Mouse (Mus musculus): ENCODE results near the gene Ubr4. TPM values are rescaled to one million over a fixed set of nuclear protein-coding genes. Genes with fewer than 3 reads are reported as not detected.
A peak's percentile ranks its signal among the peaks of the same experiment; 100 is the strongest.
"Not testable (repeated sequence)": the region's sequence is repeated elsewhere in the genome, so short reads cannot be mapped to it uniquely, and the experiment has no call there.

Ubr4 gene
- polyA plus RNA-seq, 1 experiment, result 78.1 TPM

DNA sequence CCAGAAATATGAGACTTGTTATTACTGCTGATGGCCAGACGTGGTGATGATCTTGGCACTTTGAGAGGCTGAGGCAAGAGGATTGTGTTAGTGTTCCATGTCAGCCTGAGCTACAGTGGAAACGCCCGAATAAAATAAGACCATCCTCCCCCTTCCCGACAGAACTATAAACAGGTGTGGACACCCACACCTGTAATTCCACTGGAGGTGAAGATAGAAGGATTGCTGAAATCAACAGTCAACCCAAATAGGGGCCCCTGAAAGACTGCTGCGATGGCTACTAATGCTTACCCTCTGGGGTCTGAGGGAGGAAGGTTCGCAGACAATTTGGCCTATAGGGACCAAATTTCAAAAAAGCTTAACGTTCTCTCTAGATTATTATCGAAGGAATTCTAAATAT, 27.3 kb downstream of the Ubr4 start:
- H3K36me3 ChIP-seq (ENCODE audit: control insufficient read depth, insufficient read depth), result peaks cover 49% of the 10 kb centered on the region
- no peak for TF ChIP-seq FOSL1 (IDR thresholded peaks at IDR 0.05; ENCODE audit: insufficient read depth, low read length, poor library complexity, severe bottlenecking)
- TF ChIP-seq CTCF (IDR thresholded peaks at IDR 0.05; ENCODE audit: control insufficient read depth, insufficient read depth, insufficient read length), result no peak
- TF ChIP-seq MYOD1 (IDR thresholded peaks at IDR 0.05; ENCODE audit: control insufficient read depth, insufficient read length, low read depth), result no peak
- TF ChIP-seq MAX (IDR thresholded peaks at IDR 0.05), result no peak
- TF ChIP-seq MYOG (IDR thresholded peaks at IDR 0.05; ENCODE audit: control insufficient read depth, extremely low read depth, insufficient read length), result no peak
- TF ChIP-seq USF1 (IDR thresholded peaks at IDR 0.05; ENCODE audit: low read depth), result no peak
- no peak for TF ChIP-seq CEBPB (IDR thresholded peaks at IDR 0.05; ENCODE audit: low read depth)
- H3K79me2 ChIP-seq (ENCODE audit: control insufficient read depth, insufficient read depth), result peaks cover 66% of the 10 kb centered on the region
- H3K4me3 ChIP-seq (ENCODE audit: insufficient read depth, poor library complexity, severe bottlenecking), result peak overlapping the region; percentile 89
- no peaks in the 10 kb centered on the region for H3K27me3 ChIP-seq (ENCODE audit: control insufficient read depth, insufficient read depth, insufficient read length)
- H3ac ChIP-seq (ENCODE audit: control insufficient read depth, insufficient read length, low read depth), result peak overlapping the region; percentile 46
- H3K79me3 ChIP-seq (ENCODE audit: low read depth), result peaks cover 41% of the 10 kb centered on the region

DNA sequence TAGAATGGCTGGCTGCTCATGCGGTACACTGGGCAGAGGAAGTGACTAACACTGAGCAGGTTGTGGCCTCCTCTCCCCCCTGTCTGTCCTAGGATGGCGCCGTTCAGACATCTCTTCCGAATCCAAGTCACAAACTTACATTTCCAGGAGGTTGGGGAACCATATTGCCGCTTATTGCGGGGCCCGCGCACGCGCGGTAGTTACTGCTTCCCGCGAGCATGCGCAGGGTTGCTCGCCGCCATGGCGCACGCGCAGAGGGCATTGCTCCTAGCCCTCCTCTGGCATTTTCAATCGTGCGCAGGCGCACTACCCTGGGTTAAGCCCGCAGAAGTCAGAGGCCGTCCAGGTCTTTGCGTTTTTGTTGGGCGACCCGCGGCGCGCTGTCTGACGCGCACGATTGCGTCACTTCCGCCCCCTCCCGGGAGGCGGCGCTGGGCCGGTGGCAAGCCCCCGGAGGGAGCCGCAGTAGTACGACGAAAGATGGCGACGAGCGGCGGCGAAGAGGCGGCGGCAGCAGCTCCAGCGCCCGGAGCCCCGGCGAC, 27.9 kb downstream of the Ubr4 start:
- H3K79me2 ChIP-seq (ENCODE audit: control insufficient read depth, insufficient read depth), result peaks cover 72% of the 10 kb centered on the region
- peak overlapping the region; percentile 97 for H3ac ChIP-seq (ENCODE audit: control insufficient read depth, insufficient read length, low read depth)
- peak overlapping the region; percentile 89 for H3K4me3 ChIP-seq (ENCODE audit: insufficient read depth, poor library complexity, severe bottlenecking)
- peaks cover 43% of the 10 kb centered on the region for H3K36me3 ChIP-seq (ENCODE audit: control insufficient read depth, insufficient read depth)
- H3K27me3 ChIP-seq (ENCODE audit: control insufficient read depth, insufficient read depth, insufficient read length), result no peaks in the 10 kb centered on the region
- TF ChIP-seq FOSL1 (IDR thresholded peaks at IDR 0.05; ENCODE audit: insufficient read depth, low read length, poor library complexity, severe bottlenecking) (no peak), CEBPB (IDR thresholded peaks at IDR 0.05; ENCODE audit: low read depth) (peak; percentile 66)
- peaks cover 46% of the 10 kb centered on the region for H3K79me3 ChIP-seq (ENCODE audit: low read depth)

GRCm38 (mm10) chr4:139380775-139381451, 28.5 kb downstream of the Ubr4 start:
- H3K79me3 ChIP-seq (ENCODE audit: low read depth), result peaks cover 52% of the 10 kb centered on the region
- no peaks in the 10 kb centered on the region for H3K27me3 ChIP-seq (ENCODE audit: control insufficient read depth, insufficient read depth, insufficient read length)
- peaks cover 78% of the 10 kb centered on the region for H3K79me2 ChIP-seq (ENCODE audit: control insufficient read depth, insufficient read depth)
- H3K4me3 ChIP-seq (ENCODE audit: insufficient read depth, poor library complexity, severe bottlenecking), result peak overlapping the region; percentile 89
- peak overlapping the region; percentile 68 for H3ac ChIP-seq (ENCODE audit: control insufficient read depth, insufficient read length, low read depth)
- peaks cover 37% of the 10 kb centered on the region for H3K36me3 ChIP-seq (ENCODE audit: control insufficient read depth, insufficient read depth)
- no peak for TF ChIP-seq CTCF (IDR thresholded peaks at IDR 0.05; ENCODE audit: control insufficient read depth, insufficient read depth, insufficient read length)
- TF ChIP-seq USF1 (IDR thresholded peaks at IDR 0.05; ENCODE audit: low read depth), result peak; percentile 15

- peaks cover 57% of the 10 kb centered on the region for H3K79me3 ChIP-seq (ENCODE audit: low read depth)
- H3K4me3 ChIP-seq (ENCODE audit: insufficient read depth, poor library complexity, severe bottlenecking), result peak overlapping the region; percentile 89
- H3K79me2 ChIP-seq (ENCODE audit: control insufficient read depth, insufficient read depth), result peaks cover 84% of the 10 kb centered on the region
- TF ChIP-seq FOSL1 (IDR thresholded peaks at IDR 0.05; ENCODE audit: insufficient read depth, low read length, poor library complexity, severe bottlenecking) (no peak), MYOD1 (IDR thresholded peaks at IDR 0.05; ENCODE audit: control insufficient read depth, insufficient read length, low read depth) (no peak), USF1 (IDR thresholded peaks at IDR 0.05; ENCODE audit: low read depth) (no peak), MAX (IDR thresholded peaks at IDR 0.05) (no peak), MYOG (IDR thresholded peaks at IDR 0.05; ENCODE audit: control insufficient read depth, extremely low read depth, insufficient read length) (no peak), CEBPB (IDR thresholded peaks at IDR 0.05; ENCODE audit: low read depth) (no peak), CTCF (IDR thresholded peaks at IDR 0.05; ENCODE audit: control insufficient read depth, insufficient read depth, insufficient read length) (no peak)
- peaks cover 33% of the 10 kb centered on the region for H3K36me3 ChIP-seq (ENCODE audit: control insufficient read depth, insufficient read depth)
- H3K27me3 ChIP-seq (ENCODE audit: control insufficient read depth, insufficient read depth, insufficient read length), result no peaks in the 10 kb centered on the region
- peak overlapping the region; percentile 68 for H3ac ChIP-seq (ENCODE audit: control insufficient read depth, insufficient read length, low read depth)
These were observed 29.0 kb downstream of the Ubr4 start for GRCm38 (mm10) chr4:139381452-139381845.

DNA sequence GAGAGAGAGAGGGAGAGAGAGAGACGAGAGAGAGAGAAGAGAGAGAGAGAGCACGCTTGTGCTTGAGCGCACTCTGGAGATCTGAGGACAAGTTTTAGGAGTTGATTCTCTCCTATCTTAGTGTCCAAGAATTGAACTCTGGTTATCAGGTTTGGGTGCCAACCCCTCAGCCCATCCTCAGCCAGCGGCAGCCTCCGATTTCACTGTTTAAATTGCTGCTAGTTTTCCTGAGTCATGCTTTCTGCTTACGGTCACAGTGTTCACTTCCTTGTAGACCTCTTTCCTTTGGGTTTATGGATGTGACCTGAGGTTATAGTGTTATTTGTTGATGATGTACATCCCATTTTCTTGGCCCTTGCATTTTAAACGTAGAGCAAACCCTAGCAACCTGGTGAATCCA, 29.8 kb downstream of the Ubr4 start:
- peaks cover 92% of the 10 kb centered on the region for H3K79me2 ChIP-seq (ENCODE audit: control insufficient read depth, insufficient read depth)
- no peaks in the 10 kb centered on the region for H3K27me3 ChIP-seq (ENCODE audit: control insufficient read depth, insufficient read depth, insufficient read length)
- no peak overlapping the region for H3ac ChIP-seq (ENCODE audit: control insufficient read depth, insufficient read length, low read depth)
- peaks cover 26% of the 10 kb centered on the region for H3K36me3 ChIP-seq (ENCODE audit: control insufficient read depth, insufficient read depth)
- no peak for TF ChIP-seq MYOD1 (IDR thresholded peaks at IDR 0.05; ENCODE audit: control insufficient read depth, insufficient read length, low read depth)
- no peak for TF ChIP-seq CEBPB (IDR thresholded peaks at IDR 0.05; ENCODE audit: low read depth)
- no peak for TF ChIP-seq MAX (IDR thresholded peaks at IDR 0.05)
- no peak for TF ChIP-seq USF1 (IDR thresholded peaks at IDR 0.05; ENCODE audit: low read depth)
- no peak for TF ChIP-seq CTCF (IDR thresholded peaks at IDR 0.05; ENCODE audit: control insufficient read depth, insufficient read depth, insufficient read length)
- no peak for TF ChIP-seq MYOG (IDR thresholded peaks at IDR 0.05; ENCODE audit: control insufficient read depth, extremely low read depth, insufficient read length)
- TF ChIP-seq FOSL1 (IDR thresholded peaks at IDR 0.05; ENCODE audit: insufficient read depth, low read length, poor library complexity, severe bottlenecking), result no peak
- H3K79me3 ChIP-seq (ENCODE audit: low read depth), result peaks cover 64% of the 10 kb centered on the region
- H3K4me3 ChIP-seq (ENCODE audit: insufficient read depth, poor library complexity, severe bottlenecking), result no peak overlapping the region

- H3K79me2 ChIP-seq (ENCODE audit: control insufficient read depth, insufficient read depth), result peaks cover 99% of the 10 kb centered on the region
- not testable (repeated sequence) for H3ac ChIP-seq (ENCODE audit: control insufficient read depth, insufficient read length, low read depth); H3K27me3 ChIP-seq (ENCODE audit: control insufficient read depth, insufficient read depth, insufficient read length); H3K4me3 ChIP-seq (ENCODE audit: insufficient read depth, poor library complexity, severe bottlenecking)
- peaks cover 26% of the 10 kb centered on the region for H3K36me3 ChIP-seq (ENCODE audit: control insufficient read depth, insufficient read depth)
- peaks cover 78% of the 10 kb centered on the region for H3K79me3 ChIP-seq (ENCODE audit: low read depth)
These were observed 33.4 kb downstream of the Ubr4 start for GRCm38 (mm10) chr4:139385841-139386240.

All from C2C12 (cell line).